Comparison of ENCODE assay signal across 8 mouse cellular contexts in genomic region chr11:70409594-70410296, GRCm38 (mm10). TPM values are rescaled to one million over a fixed set of nuclear protein-coding genes. Genes with fewer than 3 reads are reported as not detected.
DNase-seq lines count a peak whose midpoint lies in the region; ATAC-seq and TF ChIP-seq lines count a peak whose summit lies in the region.

Pelp1 (minus strand) TSS chr11:70410031.

- H3K9me3 ChIP-seq in ES-Bruce4 (replicated peaks; ENCODE audit: control insufficient read depth, insufficient read depth, low read length, poor library complexity, severe bottlenecking), result no peaks in the 10 kb centered on the region
- no peaks in the 10 kb centered on the region for H3K9me3 ChIP-seq in forebrain, embryonic 14.5 days (replicated peaks; ENCODE audit: control insufficient read depth, low read length)
- no peaks in the 10 kb centered on the region for H3K9me3 ChIP-seq in neural tube, embryonic 15.5 days (replicated peaks)

- no peak for TF ChIP-seq POLR2A in ES-Bruce4 (IDR thresholded peaks at IDR 0.05; ENCODE audit: insufficient read depth, low read length)

- ATAC-seq in cerebellum, adult (ENCODE audit: insufficient number of reproducible peaks, low FRiP score, low TSS enrichment), result peak; percentile 72; the same call in 1 of the 2 replicates
- peak; percentile 99 for ATAC-seq in forebrain, embryonic 14.5 days
- ATAC-seq in neural tube, embryonic 15.5 days (ENCODE audit: low FRiP score), result peak; percentile 98

- peak within 1 kb of the TSS; percentile 88 for H3K4me3 ChIP-seq in ES-Bruce4 (ENCODE audit: low read depth, low read length)
- peak within 1 kb of the TSS; percentile 99 for H3K4me3 ChIP-seq in forebrain, embryonic 14.5 days (ENCODE audit: low read depth, low read length)
- peak within 1 kb of the TSS; percentile 77 for H3K4me3 ChIP-seq in neural tube, embryonic 15.5 days (replicated peaks)

- TF ChIP-seq EP300 in ES-Bruce4 (IDR thresholded peaks at IDR 0.05; ENCODE audit: insufficient read depth, low read depth, low read length), result peak; percentile 67; the same call in 1 of the 2 replicates

- peak within 1 kb of the TSS; percentile 88 for H3K27ac ChIP-seq in ES-Bruce4 (ENCODE audit: insufficient read depth, low read length)
- H3K27ac ChIP-seq in forebrain, embryonic 14.5 days (ENCODE audit: low read depth, low read length), result peak within 1 kb of the TSS; percentile 65
- H3K27ac ChIP-seq in neural tube, embryonic 15.5 days (replicated peaks), result peak within 1 kb of the TSS; percentile 49

- peak within 1 kb of the TSS; percentile 85 for H3K9ac ChIP-seq in ES-Bruce4 (ENCODE audit: low read depth, poor library complexity, severe bottlenecking)
- H3K9ac ChIP-seq in forebrain, embryonic 14.5 days (ENCODE audit: low read length), result peak within 1 kb of the TSS; percentile 97
- peak within 1 kb of the TSS; percentile 84 for H3K9ac ChIP-seq in neural tube, embryonic 15.5 days (replicated peaks)

- H3K4me2 ChIP-seq in forebrain, embryonic 14.5 days (ENCODE audit: low read length), result peak within 1 kb of the TSS; percentile 79
- H3K4me2 ChIP-seq in neural tube, embryonic 15.5 days, result peak within 1 kb of the TSS; percentile 79

- H3K4me1 ChIP-seq in ES-Bruce4 (ENCODE audit: control insufficient read depth, insufficient read depth, low read length), result peaks cover 2% of the 10 kb centered on the region
- H3K4me1 ChIP-seq in forebrain, embryonic 14.5 days (ENCODE audit: control insufficient read depth, insufficient read depth, low read length), result peaks cover 9% of the 10 kb centered on the region
- peaks cover 27% of the 10 kb centered on the region for H3K4me1 ChIP-seq in neural tube, embryonic 15.5 days

- WGBS in forebrain, embryonic 14.5 days, result under 1% methylated on average over 59 of the region's 59 CpGs
- under 1% methylated on average over 57 of the region's 59 CpGs for WGBS in neural tube, embryonic 15.5 days

- no peaks in the 10 kb centered on the region for H3K27me3 ChIP-seq in ES-Bruce4 (ENCODE audit: control insufficient read depth, insufficient read depth, low read length, poor library complexity, severe bottlenecking)
- no peaks in the 10 kb centered on the region for H3K27me3 ChIP-seq in forebrain, embryonic 14.5 days (replicated peaks; ENCODE audit: control insufficient read depth, insufficient read depth, low read length)
- H3K27me3 ChIP-seq in neural tube, embryonic 15.5 days (replicated peaks), result no peaks in the 10 kb centered on the region

- peaks cover 24% of the 10 kb centered on the region for H3K36me3 ChIP-seq in ES-Bruce4 (ENCODE audit: control insufficient read depth, insufficient read depth, low read length, poor library complexity, severe bottlenecking)
- H3K36me3 ChIP-seq in forebrain, embryonic 14.5 days (ENCODE audit: control insufficient read depth, insufficient read depth, low read length), result peaks cover 12% of the 10 kb centered on the region
- peaks cover 7% of the 10 kb centered on the region; the same call in 1 of the 2 replicates for H3K36me3 ChIP-seq in neural tube, embryonic 15.5 days

- intact Hi-C loops in heart, postnatal 14 days (cut with DNase I), result loop anchor here (2.0 to 10.0 kb wide), 2 partner anchors 21 to 205 kb away; partner anchors contain the start of genes 4930544D05Rik and Chrne

- no peak for TF ChIP-seq CTCF in ES-Bruce4 (IDR thresholded peaks at IDR 0.05; ENCODE audit: low read depth, low read length)

- peak; percentile 98 for DNase-seq in forebrain, embryonic 14.5 days (ENCODE audit: low spot score)
- DNase-seq in heart, postnatal 14 days, result peak; percentile 86 to 88
- peak; percentile 86 for DNase-seq in layer of hippocampus, adult 11-12 months (ENCODE audit: low spot score)
- DNase-seq in lung, adult 18-20 months, result peak; percentile 85 to 87
- DNase-seq in testis, postnatal 14 days (ENCODE audit: low spot score), result peak; percentile 96

RNA-seq across cellular contexts. Expression of gene Pelp1, which starts in this region (rescaled TPM):
- polyA plus RNA-seq in ES-Bruce4 (2011; ENCODE audit: insufficient read depth, insufficient read length, low read depth, missing spikeins), result 74.1 TPM in 2 replicates
- 21.4 and 32.5 TPM in 2 replicates for polyA plus RNA-seq in forebrain, embryonic 14.5 days (2014; fragmentation: Nextera tagmentation; extraction: Ambion mirVana)
- total RNA-seq in heart, postnatal 14 days (2021), result 10 to 100 TPM; 19.8 to 22.9 TPM
- 29.7 and 33.0 TPM in 2 replicates for polyA plus RNA-seq in neural tube, embryonic 15.5 days (2015; fragmentation: Nextera tagmentation; extraction: Ambion mirVana)

Comparison
In these comparisons a context has a peak if more than half of its experiments do, and no peak if none do; other contexts are left out.
1. Peak in every context shown above with its lines: DNase-seq, ATAC-seq, H3K4me3 ChIP-seq and H3K27ac ChIP-seq.